Mouse (Mus musculus): Measurements from ENCODE around the gene Il16.

- TF ChIP-seq GATA1 (IDR thresholded peaks at IDR 0.05; ENCODE audit: low read length) (no peak), TAL1 (IDR thresholded peaks at IDR 0.05; ENCODE audit: low read length) (no peak)
These were observed 151.5 kb downstream of the Il16 start for GRCm38 (mm10) chr7:83594056-83594455.
